Mouse (Mus musculus) mesoderm, embryonic 11.5 days (tissue): ENCODE measurements around the gene Usp49.
A peak's percentile ranks its signal among the peaks of the same experiment; 100 is the strongest.

ENCODE experiments used
- DNase-seq: peaks from one replicate; pipeline ENCODE4 v3.0.0-alpha.2; 2012; ENCODE audit warnings: low read depth, low spot score

Usp49 gene

DNA sequence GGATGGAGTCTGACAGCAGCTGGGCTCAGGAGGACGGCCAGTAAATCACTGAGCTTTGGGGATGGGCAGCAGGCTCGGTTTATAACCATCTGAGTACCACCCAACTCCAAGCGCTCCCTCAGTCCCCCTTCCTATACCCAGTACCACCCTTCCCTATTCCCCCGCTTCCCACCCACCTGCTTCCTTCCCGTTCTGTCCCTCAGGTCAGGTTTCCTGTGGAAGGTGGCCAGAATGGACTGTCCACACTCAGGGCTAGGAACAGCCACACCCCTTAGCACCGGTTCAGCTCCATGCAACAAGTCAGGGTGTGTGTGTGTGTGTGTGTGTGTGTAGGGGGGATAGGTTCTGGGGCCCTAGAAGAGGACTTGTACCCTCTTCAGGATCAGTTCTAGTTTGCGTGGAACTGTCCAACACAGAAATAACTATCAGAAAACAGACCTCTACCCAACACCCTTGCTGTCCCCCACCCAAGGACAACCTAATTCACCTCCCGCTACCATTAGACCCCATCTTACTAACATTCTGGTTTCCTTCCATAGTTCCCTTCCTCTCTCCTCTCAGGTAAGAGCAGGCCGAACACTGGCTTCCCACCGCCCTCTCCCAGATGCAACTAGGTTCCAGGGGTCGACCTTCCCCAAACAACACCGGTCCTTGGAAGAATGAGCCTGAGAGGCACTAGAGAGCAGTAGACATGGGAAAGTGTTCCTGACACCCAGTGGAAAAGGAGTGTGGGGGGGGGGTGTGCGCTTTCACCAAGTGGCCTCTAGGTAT is 63.4 kb downstream of the Usp49 start:
- no peak for DNase-seq

DNA sequence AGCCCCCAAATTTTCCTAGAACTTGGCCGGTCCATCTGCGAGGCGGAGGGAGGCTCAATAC is 63.8 kb downstream of the Usp49 start, which contains the start of gene Gm21981:
Gene Gm21981 (minus strand): TSS at position 14 of the 61 bp plus-strand sequence.
- DNase-seq = no peak

DNA sequence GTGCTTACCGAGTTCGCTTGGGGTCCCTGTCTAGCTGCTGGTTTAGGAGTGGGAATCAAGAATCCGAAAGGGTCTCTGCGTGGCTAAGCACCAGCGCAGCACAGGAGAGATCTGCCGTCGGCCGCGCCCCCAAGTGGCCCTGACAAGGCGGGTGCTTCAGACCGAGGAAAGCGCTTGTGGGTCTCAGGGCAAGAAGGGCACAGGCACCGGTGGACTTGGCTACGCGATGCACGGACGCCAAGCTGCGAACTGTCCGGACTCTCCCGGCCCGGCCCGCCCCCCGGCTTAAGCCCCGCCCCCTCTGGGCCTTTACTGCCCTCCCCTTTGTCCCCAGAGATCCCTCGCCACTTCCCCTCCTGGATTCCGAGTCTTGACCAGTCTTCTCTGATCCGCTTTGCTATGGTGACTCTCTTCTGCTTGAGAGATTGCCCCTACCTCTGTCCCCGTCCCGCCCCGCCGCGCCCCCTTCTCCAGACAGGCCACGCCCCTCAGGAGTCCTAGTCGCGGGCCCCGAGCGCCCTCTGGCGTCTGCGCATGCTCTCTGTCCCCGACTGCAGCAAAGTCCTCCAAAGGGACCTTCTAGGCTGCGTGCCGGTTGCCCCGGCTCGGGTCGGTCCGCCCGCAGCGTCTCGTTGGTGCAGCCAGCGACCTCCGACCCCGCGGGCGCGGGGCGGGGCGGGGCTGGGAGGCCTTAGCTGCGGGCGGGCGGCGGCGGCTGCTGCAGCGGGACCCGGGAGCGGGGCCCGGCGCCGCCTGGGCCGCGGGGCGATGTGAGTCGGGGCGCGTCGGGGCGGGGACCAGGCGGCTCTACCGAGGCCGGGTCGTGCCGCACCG is 64.2 kb downstream of the Usp49 start, which contains the start of gene Prickle4:
Gene Prickle4 (minus strand): TSS at position 234 of the 834 bp plus-strand sequence.
- DNase-seq = peak; percentile 96

DNA sequence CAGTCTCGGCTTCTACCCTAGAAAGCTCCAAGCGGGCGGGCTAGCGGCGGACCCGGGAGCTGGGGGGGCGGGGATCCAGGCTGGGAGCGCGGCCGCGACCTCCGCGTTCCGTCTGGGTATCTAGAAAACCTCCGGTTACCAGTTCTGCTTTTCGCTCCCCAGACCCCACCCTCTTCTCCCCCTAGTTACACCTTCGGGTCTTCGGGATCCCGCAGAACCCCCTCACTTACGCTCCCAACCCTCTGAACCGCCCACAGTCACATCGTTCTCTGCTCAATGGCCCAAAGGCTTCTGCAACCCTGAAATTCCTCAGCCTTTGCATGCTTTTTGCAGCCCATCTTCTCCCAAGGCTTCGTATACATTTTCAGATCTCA is 64.8 kb downstream of the Usp49 start:
- no peak for DNase-seq

DNA sequence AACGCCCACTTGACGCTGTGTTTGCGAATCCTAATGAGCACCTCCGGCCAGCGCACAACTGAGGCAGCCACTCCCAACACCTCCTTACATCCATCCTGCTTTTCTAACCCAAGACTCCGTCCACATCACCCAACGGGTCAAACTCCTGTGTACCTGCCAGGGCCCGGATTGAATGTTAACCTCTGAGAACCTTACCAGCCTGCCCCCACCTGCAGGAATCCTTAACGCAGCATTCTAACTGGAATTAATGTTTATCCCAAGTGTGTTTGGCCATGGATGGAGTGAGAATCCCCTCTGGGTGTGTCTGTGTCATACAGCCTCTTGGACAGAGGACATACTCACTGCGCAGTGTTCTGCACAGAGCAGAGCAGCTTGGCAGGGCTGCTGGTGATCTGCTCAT is 67.7 kb downstream of the Usp49 start:
- DNase-seq = no peak

DNA sequence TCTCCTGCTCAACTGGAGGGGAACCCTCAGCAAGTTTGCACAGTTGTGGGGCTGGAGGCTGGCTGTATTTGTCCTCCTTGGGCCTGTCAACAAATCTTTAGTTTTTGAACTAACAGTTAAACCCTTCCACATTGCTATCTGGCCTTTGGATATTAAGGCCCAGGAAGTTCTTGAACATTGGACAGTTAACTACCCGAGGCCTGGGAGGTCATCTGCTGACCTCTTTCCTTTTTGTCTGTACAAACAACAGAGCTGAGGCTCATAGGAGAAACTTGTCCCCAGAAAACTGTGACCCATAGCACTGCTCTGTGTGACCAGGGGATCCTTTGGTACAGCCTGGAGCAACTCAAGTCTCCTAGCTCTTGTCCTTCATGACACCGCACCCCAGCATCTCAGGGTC is 68.6 kb downstream of the Usp49 start:
- no peak for DNase-seq

DNA sequence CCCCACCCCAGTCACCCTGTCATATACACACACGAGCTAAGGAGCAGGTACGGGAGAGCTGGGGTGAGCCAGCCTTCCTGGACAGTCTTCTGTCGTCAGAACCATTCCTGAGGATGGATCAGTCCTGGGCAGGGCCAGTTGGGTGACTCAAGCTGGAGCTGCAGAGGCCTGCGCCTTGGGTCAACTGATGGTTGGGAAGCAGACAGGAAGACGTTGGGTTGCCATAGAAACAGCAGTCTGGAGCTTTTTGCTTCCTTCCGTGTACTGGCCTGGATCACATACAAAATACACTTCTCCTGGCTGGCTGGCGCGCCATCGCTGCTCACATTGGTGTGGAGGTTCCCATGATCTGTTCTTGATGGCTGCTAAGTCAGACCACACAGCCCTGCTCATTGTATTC is 71.3 kb downstream of the Usp49 start:
- no peak for DNase-seq

DNA sequence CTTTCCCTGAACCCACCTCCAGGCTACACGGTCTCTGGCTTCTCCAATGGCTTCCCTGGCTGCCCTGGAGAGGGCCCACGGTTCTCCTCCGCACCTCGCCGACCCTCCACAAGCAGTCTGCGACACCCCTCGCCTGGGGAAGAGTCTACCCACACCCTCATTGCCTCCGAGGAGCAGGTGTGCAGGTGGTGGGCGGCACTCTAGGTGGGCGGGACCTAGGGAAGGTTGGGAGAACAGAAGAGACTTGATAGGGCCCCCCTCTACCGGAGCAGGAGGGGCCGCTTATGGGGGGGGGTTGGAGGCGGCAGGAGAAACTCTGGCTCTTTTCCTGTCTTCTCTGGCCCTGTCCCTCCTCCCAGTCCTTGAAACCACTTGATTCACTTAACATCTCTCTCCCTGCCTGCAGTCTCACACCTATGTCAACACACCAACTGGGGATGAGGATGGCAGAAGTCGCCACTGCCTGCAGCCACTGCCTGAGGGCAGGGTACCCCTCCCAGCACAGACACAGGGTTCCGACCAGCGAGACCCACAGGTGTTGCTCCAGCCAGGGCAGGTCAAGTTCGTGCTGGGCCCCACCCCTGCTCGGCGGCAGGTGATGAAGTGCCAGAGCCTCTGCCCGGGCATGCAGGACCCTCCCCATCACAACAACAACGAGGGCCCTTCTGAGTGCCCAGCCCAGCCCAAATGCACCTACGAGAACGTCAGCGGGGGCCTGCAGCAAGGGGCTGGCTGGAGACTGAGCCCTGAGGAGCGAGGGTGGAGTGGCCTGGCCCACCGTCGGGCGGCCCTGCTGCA is 72.3 kb downstream of the Usp49 start:
- DNase-seq = no peak

DNA sequence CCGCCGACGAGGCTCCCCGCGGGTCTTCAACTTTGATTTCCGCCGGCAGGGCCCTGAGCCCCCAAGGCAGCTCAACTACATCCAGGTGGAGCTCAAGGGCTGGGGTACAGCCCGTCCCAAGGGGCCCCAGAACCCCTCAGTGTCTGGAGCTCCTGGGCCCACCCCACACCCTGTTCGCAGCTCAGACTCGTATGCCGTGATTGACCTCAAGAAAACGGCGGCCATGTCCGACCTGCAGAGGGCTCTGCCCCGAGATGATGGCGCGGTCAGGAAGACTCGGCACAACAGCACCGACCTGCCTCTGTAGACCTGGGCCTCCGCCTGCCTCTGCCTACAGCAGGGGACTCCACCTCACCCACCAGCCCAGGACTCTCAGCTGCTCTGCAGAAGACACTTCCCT is 73.1 kb downstream of the Usp49 start:
- DNase-seq = no peak

DNA sequence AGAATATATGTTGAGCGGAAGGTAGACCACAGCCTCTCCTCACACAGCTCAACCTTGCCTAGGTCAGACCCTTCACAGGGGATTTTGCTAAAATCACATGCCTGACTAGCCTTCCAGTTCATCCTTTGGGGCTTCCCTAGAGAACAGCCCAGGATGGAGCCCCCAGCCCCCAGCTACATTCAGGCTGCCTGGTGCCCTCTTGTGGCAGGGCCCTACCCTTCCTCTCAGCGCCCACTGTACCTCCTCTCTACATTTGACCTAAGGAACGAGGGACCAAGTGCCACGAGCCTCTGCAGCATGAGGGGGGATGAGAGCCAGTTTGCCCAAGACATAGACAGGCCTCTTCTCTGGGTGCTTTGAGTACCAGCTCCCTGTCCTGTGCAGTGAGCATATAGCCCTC is 74.2 kb downstream of the Usp49 start:
- DNase-seq = no peak

DNA sequence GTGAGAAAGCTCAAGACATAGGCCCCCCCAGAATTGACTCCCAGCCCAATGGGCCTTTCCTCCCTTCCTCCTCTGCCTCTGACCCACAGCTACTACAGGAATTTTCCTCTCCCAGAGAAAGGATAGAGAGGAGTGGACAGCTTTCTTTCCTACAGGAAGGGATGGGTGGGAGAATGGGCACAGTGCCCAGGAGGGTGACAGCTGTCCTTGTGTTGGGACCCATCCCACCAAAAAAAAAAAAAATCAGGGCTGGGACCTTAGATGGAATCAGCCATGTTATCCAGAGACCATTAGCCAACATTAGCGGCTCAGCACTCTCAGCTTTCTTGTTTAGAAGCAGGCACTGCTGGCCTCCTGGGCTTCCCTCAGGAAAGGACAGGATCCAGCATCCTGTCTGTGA is 75.7 kb downstream of the Usp49 start:
- DNase-seq = no peak

DNA sequence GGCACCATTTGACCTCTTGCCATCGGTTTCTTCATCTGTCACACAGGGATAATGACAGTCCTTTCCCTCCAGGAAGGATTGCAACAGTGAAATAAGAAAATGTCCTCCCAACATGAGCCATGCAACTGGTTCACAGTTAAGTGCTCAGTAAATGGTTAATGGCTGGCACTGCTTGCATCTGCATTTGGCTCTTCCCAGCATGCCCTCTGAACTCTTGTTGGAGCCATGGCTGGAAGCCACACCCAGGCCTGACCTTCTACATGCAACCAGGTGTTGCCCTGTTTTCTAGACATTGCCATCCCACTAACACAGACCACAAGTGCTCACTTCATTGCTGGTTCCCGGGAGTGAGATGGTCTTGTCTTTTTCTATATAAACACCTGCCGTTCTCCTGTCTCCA is 77.5 kb downstream of the Usp49 start:
- no peak for DNase-seq

DNA sequence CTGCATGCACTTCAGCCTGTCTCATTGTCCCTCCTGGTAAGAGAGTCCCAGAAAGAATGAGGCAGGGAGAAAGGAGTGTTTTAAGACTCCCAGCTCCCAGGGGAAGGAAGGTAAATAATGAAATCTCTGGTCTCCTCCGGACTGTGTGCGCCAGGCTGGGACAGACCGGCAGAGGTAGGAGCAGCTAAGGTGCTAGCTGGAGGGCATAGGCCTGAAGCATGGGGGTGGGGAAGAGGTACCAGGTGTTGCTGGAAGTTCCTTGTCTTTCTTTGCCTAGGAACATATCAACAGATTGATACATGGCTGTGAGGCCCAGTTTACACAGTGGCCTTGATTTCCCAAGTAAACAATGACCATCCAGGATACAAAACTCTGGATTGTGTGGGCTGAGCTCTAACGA is 78.5 kb downstream of the Usp49 start:
- no peak for DNase-seq

DNA sequence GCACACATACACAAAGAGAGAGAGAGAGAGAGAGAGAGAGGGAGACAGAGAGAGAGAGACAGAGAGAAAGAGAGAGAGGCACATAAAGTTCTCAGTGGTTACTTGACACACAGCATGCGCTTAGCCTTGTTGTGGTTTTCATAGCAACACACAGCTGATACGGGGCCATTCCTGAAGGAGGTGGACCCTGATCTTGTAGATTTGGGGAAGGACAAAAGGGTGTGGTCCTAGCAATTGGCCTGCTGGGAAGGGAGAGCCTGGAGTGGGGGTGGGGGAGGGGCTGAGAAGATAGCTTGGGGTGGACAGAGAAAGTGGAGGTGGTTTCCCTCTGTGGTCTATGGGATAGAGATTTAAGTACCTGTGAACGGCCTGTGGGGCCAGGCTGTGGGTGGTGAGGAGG is 79.5 kb downstream of the Usp49 start:
- DNase-seq = no peak

DNA sequence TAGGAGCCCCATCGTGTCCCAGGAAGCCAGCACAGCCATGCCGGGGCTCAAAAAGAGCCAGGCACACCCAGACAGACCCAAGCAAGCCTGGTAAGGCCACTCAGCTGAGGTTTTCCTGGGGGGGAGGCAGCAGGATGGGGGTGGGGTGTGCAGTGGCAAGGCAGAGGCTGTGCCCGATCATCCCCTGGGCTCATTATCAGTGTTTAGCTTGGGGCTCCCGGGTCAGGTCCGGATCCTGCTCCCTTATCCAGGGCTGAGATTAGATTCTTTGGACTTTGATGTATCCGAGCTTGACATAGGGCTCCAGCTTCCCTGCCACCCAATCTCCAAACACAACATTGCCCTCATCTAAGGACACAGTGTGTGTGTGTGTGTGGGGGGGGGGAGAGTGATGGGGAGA is 81.4 kb downstream of the Usp49 start:
- DNase-seq = no peak

DNA sequence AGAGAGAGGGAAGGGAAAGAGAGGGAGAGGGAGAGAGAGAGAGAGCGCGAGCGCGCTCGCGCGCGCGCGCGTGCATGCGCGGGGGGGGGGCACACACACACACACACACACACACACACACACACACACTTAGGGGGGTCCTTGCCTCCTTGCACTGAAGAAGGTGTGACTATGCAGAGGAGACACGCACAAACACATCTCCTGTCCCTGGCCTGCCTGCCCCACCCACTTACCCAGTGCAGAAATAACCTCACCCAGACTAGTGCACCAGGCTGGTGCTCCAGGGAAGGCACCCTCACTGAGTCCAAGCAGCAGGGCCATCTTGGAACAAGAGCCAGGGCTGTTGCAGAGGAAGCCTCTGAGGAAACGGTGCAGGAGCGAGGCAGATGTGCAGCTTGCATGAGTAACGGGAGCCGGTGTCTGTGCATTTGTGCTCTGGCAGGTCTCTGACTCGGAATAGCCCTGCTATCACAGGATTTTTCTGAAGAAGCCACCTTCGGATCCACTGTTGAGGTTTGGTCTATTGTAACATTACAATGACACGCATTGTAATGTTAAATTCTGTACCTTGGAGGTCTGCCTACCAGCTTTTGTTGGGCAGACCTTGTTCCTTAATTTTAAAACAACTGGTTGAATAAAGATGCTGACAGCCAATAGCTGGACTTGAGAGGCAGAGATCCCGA is 82.5 kb downstream of the Usp49 start:
- DNase-seq = no peak

DNA sequence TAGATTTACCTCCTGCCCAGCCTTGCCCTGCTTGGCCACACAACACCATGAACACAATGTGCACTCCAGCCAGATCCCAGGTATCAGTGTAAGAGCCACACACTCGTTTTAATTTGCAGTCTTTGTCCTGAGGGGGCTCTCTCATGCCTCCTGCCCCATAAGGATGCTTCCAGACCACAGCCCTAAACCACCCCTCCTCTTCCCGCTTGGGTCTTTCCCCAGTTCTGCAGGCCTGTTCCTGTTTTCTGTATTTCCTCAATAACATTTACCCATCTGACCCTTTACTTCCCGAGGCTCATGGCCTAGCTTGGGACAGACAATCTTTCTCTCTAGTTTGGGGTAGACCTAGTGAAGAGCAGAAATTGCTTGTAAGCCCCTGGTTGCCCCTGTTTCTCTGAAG is 84.5 kb downstream of the Usp49 start:
- DNase-seq = no peak

DNA sequence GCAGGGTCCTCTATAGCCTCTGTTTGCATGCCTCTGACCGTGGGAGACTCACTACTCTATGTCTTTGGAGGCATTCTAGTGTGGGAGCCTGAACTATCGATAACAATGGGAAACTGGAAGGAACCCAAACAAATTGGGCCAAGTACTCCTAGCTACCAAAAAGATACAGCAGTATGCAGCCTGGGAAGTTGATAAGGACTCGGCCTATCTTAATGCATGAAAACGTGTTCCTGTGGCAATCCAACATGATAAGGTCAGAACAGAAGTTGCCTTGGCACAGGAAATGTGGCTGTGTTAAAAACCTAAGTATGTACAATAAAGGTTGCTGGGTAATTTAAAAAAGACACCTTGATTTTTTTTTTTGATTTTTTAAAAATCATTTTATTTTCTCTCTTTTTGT is 90.7 kb downstream of the Usp49 start:
- DNase-seq = no peak

DNA sequence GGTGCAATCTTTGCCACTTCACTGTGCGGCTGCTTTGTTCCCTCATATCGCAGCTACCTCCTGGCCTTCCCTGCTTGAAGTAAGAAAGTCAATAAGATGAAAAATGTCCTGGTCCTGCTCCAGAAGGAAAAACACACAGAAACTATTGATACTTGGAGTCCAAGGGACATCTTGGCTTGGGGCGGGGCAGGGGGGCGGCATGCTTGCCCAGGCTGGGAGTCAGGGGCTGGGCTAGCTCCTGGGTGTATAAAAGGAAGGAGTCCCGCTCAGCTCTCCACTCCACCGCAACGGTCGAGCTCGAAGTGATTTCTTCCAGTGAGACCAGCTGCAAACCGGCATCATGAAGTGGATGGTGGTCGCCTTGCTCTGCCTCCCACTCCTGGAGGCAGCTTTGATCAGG is 96.1 kb downstream of the Usp49 start, which contains the start of gene Pgc:
Gene Pgc (plus strand): TSS at position 277 of the 400 bp plus-strand sequence.
- no peak for DNase-seq

DNA sequence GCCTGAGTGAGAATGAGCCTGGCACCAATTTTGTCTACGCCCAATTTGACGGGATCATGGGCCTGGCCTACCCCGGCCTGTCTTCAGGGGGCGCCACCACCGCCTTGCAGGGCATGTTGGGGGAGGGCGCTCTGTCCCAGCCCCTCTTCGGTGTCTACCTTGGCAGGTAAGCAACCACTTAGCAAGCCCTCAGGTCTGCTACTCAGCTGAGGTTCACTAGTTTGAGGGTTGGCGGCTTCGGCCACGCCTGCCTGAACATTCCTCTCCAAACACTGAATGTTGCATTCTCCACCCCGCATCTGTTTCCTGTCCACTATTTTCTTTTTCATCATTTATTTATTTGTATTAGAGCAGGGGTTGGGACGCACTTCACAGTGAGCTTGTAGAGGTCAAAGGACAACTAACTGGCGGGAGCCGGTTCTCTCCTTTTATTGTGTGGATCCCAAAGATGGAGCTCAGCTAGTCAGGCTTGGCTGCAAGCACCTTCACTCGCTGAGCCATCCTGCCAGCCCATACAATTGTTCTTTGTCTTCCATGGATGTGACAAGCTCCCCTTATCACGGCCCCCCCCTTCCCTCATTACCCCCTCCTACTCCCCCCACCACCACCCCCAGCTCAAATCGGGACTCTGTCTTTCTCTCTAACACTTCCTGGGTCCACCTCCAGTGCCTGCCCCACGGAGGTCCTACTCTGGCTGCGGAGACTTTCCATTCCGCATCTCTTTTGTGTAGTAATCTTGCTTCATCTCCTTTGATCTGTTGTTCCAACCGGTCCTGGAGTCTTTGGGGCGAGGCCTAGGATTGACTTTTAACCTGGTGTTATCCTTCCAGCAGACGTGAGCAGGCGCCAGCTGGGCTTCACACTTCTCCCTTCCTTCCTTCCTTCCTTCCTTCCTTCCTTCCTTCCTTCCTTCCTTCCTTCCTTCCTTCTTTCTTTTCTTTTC is 100.4 kb downstream of the Usp49 start:
- no peak for DNase-seq

DNA sequence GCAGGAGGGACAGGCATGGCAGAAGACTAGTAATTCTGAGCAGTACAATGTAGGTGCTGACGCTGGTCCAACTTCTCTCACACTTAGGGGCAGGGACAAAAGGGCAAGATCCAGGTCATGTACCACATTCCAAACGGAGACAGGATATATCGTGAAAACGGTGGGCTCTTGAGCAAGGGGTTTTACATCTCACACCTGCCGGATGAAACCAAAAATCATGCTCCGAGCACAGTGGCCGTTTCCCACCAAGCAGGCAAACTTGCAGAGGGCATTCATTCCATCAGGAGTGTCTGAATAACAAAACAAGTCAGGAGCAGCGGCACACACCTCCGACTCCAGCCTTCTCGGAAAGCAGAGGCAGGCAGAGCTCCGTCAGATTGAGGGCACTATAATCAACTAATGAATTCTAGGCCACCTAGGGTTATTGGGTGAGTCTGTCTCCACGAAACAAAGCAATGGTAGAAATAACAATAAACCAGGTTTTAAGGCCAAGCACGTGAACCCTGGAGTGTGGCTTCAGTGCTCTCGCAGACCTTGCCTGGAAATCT is 105.1 kb downstream of the Usp49 start:
- DNase-seq = no peak
